Mouse (Mus musculus) cerebellum, adult 11-12 months (tissue): Measurements from ENCODE around the gene Sirt7.
A peak's percentile ranks its signal among the peaks of the same experiment; 100 is the strongest.

ENCODE experiments used
- DNase-seq: peaks from one replicate; pipeline ENCODE4 v3.0.0; 2022

Sirt7 gene

DNA sequence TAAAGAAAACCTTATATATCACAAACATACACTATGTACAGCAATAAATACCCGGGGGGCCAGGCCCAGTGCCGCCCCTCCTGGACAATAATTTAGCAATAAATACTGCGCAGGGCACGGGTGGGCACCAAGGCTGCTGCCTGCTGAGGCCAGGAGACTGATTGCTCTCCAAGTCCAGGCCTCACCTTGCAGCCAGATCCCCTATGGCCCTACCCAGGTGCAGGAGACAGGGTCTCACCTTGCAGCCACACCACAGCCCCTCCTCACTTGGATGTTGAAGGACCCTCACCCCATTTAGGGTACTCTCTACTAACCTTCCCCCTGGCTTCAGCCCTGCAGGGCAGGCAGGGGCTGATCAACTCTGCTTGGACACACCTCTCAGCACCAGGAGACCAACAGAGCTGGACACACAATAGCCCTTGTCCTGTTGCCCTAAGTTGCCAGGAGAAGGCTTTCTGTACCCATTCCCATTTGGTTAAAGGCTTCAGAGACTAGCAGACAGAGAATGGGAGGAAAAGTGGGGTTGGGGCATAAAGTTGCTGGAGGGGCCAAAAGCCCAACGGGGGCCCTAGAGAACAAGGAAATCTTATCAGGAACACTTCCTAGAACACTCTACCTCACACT is at the start of gene Sirt7:
TSS of gene Sirt7 (minus strand) at position 89 of the 624 bp plus-strand sequence.
- peak; percentile 52 for DNase-seq

DNA sequence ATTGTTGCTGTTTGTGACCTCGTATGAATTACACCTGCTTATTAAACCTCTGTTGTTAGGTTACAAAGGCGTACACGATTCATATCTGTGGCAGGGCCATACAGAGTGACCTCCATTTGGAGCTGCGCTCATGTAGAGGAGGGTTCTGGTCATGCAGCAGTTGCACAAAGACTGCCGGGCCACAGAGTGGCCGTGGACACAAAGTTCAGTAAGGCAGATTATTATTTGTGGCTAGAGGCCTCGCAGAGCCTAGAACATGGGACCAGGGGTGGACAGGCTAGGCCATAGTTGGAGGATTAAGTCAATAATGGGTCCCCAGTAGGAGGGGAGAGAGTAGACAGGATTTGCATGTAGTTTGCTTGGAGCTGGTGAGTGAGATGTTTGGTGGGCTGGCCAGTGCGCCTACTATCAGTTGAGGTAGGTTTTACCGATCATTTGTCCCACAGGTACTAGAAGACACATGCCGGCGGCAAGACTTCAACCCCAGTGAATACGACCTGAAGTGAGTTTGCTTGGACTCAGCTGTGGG is 48.6 kb upstream of the Sirt7 start:
- DNase-seq: no peak

DNA sequence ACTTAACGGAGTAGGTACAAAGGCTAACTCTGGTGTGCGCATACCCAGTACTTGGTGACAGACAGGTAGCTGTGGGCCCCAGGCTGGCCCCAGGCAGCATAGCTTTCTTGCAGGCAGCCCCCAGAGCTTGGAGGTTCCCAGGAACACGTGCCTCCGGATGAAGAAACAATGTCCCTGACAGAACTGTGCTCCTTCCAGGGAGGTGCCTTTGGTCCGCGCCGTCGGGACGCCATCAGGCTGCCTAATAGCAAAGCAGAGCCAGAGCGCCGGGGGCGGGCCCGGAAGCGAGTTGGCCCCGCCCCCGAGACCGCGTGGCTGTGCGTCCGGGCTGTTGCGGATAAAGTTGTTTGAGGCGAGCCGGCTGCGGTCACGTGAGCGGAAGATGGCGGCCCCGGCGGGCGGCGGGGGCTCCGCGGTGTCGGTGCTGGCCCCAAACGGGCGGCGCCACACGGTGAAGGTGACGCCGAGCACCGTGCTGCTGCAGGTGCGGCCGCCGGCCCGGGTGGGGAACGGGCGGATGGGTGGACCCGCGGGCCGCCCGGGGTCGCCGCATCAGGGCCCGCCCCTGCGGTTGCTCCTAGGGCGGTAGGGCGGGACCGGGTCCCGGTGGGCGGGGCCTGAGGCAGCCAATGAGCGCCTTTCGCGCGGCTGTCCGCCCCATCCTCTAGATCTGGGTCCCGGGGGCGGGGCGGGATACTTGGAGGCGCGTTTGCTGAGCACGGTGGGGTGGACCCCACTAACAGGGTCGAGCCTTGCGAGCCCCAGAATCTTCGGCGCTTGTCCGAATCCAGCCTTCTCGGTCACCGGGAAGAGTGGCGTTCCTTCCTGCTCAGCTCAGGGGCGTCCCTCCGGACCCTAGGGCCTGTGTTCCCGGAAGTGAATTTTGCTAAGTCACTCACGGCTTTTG is 47.9 kb upstream of the Sirt7 start, which contains the start of gene Aspscr1:
TSS of gene Aspscr1 (plus strand) at position 287 of the 907 bp plus-strand sequence.
- DNase-seq: peak; percentile 91

DNA sequence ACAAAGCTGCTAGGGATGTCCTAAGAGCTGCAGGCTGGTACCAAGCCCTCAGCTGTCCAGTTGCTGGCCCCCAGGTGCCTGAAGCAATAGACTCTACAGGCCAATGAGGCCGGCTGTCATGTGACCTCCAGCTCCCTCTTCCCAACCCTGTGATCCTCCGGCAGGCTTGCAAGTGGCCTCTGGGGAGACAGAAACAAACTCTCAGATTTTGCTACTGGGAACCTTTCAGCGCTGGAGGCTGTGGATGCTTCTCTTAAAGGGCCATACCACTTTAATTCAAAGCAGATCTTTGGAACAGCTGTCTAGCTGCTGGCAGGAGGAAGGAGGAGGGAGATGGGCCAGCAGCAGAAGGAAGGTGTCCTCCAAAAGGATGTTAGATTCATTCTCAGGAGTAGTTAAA is 41.6 kb upstream of the Sirt7 start:
- DNase-seq: no peak

DNA sequence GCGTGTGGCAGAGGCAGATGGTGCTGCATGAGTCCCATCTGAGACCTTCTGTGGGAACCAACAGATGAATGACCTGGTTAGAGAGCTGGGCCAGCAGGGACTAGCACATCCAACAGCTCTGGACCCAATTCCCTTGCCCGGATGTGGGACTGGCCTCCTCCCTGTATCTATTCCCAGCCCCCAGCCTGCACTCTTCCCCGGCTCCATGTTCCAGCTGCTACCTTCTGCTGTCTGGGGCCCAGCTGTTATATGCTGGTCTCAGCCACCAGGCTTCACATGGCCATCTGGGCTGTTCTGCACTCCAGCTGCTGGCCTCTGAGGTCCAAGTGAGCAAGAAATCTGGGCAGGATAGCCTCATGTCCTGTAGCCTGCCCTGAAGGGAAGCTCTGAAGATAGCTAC is 40.4 kb upstream of the Sirt7 start:
- DNase-seq: no peak

DNA sequence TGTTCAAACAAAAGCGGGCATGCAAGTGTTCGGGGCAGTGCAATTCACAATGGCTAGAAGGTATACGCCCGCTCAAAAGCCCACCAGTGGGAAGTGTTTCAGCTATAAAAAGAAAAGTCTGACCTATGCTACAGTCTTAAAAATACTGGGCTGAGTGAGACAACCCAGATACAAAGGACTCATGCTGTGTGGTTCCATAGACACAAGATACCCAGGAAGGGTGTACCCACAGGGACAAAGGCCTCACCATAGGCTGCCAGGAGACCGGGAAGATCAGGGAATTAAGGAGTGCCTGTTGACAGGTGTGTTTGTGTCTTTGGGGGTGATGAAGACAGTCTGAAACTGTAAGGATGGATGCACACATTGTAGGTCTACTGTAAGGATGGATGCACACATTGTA is 38.7 kb upstream of the Sirt7 start:
- no peak for DNase-seq

DNA sequence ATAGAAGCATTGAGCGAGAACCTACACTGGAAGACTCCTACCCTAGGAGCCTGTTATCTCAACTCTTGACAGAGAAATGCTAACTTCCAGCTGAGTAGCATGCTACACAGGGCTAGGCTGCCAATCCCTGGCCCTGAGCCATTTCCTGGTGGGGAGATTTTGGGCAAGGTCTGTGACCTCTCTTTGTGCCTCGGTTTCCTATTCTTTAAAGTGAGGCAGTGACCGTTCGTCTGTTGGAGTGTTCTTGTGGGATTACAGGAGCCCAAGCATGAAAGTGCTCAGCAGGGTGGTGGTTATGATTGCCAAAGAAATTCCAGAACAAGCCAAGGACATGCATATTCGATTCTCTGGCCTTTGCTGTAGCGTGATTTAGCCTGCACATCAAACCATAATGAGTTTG is 37.7 kb upstream of the Sirt7 start:
- DNase-seq: no peak

DNA sequence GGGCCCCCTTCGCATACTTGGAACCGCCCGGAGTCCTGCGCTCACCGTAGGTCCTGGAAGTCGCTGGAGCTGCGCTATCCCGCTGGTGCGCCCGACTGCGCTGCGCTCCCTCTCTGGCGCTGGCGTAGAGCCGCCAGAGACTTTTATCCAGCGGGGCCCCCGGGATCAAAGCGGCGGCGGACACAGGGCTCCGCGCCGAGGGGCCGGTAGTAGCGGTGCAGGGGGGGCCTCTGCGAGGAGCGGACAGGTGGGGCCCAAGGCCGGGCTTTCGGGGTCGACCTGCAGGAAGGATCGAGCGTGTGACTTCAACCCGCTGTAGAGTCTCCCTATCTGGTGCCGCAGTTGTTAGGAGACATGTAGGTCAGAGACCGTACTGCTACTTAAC is 36.0 kb upstream of the Sirt7 start, which contains the start of gene Notum:
TSS of gene Notum (minus strand) at position 100 of the 385 bp plus-strand sequence.
- no peak for DNase-seq

DNA sequence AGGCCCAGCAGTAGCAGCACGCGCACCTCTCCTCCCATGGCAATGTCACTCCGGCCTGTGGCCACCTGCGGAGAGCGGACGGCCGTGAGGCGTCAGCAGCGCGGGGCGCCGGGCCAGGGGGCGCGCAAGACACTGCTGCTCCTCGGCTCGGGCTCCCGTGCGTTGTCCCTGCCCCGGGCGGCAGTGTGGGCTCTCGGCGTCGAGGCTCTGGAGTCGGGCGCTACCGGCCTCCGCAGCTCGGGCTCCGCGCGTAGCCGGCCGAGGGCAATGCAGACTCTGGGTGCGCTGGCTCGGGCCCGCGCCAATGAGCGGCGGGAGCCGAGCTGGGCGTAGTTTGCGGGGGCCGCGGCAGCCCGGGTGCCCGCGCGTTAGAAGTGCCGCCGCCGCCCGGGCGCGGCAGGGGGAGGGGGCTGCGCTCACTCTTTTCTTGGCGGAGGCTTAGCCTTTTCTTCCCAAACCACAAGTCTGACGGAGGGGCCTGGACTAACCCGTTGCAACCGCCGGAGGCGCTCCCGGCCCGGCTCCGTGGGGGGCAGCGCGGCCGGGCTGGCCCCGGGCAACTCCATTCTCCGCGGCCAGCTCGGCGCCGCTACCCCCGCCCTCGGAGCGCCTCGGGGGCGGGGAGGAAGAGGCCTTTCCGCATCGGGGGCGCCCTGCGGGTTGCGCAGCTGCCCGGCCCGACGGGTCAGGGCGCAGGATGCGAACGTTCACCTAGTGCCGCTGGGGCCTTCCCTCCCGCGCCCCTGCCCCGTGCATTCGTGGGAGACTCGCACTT is 35.4 kb upstream of the Sirt7 start:
- DNase-seq: no peak

DNA sequence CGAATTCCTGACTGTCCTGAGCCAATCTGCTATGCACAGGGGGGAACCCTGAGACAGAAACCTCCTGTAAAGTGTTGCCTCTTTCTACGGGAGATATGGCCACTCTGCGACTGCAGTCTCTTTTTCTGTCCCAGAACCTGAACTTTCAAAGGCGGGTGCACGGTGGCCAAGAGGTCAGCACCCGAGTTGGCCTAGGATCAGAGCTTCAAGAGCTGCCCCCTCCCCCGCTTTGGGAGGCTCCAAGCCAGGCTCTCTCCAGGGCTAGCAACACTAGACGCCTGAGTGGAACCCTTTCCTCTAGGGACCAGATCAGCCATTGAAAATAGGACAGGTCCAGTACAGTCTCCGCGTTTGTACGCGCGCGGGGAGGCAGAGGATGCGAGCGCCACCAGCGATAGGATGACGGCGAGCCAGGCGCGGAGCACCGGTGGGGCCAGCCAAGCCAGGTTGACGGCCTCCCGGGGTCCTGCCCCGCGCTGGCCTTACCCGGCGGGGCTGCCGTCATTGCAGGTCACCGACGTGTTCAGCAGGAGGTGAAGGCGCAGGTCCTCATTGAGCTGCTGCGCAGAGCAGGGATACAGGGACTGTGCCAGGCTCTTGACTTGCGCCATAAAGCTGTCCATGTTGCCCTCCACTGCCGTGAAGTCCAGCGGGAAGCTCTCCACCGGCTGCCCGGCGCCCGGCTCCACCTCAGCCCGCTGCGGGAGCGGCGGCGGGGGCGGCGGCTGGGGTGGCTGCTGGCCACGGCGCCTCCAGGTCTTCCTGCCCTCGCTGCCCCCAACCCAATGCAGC is 34.7 kb upstream of the Sirt7 start:
- no peak for DNase-seq

DNA sequence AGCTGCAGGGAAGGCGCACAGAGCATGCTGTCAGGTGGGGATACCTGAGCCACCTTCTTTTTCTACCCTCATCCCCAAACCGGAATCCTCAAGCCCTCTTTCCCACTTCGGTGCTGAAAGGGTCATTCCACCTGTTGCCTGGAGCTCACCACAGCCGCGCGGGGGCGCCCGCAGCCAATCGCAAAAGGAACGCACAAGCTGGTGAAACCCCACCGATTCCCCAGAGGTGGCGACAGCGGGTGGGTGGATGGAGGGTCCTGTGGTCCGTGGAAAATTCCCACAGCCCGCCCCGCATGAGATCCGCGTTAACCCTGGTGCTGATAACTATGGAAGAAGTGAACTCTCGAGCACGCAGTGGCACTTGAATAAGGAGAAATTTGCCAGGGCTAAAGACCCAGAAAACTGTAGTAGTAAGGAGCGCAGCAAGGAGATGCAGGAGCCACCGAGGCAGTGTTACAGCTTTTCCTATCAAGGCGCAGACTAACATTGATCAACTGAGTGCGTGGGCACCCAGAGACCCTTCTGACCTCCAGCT is 33.9 kb upstream of the Sirt7 start:
- peak; percentile 47 for DNase-seq

DNA sequence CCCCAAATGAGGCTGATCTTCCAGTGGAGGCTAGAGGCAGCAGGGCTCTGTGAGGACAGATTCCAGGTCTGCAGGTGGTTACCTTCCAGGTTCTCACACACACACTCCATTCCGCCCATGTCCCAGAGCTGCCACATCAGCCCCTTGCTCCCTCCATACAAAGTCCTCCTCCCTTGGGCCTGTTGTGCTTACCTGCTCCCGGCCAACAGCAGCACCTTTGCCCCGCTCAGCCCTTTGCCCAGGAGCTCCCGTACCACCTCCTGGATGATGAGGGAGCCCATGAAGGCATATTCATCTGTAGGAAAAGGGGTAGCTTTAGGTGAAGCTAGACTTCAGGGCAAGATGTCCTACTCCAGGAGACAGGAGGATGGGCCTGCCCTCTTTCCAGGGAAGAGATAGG is 32.3 kb upstream of the Sirt7 start:
- DNase-seq: no peak

DNA sequence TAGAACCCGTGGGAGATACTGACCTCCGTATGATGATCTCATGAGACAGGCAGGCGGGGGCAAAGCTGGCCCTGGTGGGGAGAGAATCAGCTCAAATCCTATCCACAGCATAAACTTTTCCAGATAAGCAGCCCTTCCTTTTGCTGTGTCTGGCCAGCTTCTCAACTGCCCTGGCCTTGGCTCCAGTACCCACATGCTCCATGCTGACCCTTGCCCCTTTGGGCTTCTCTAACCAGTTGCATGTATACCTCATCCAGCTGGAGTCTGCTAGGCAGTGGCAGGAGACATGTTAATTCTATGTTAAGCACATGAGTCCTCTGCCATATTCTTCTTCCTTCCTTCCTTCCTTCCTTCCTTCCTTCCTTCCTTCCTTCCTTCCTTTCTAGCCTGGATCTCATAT is 29.7 kb upstream of the Sirt7 start:
- DNase-seq: no peak

DNA sequence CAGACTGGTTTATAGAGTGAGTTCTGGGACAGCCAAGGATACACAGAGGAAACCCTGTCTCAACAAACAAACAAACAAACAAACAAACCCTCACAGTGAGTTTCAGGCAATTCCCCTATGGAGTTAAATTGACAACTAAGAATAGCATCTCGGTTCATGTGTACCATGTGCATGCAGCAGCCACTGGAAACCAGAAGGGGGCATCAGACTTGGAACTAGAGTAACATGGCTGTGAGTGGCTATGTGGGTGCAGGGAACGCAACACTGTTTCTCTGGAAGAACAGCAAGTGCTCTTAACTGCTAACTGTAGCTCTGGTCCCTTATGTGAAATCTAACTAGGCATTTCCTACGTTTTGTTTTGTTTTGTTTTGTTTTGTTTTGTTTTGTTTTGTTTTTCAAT is 26.8 kb upstream of the Sirt7 start:
- DNase-seq: no peak

DNA sequence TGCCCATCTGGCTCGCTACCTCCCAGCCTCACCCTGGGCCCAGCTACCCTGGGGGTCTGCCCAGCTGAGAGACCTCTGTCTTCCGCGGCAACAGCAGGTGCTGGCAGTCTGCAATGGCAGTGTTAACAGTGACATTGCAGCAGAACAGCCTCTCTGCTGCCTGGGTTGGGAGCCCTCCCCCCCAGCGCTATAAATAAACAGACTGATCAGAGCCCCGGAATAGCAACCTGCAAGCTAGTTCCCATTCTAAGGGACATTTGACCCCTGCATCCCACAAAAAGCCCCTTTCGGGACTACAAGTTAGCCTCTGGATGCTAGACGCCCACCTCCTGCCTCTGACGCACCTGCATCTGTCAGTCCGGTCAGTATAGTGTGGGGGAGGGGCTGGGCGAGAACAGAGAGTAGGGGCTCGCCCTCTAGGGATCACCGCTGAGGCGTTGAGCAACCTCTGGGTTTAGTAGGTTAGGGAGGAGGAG is 23.0 kb upstream of the Sirt7 start, which contains the start of gene Myadml2:
TSS of gene Myadml2 (minus strand) at position 158 of the 476 bp plus-strand sequence.
- peak; percentile 68 for DNase-seq

DNA sequence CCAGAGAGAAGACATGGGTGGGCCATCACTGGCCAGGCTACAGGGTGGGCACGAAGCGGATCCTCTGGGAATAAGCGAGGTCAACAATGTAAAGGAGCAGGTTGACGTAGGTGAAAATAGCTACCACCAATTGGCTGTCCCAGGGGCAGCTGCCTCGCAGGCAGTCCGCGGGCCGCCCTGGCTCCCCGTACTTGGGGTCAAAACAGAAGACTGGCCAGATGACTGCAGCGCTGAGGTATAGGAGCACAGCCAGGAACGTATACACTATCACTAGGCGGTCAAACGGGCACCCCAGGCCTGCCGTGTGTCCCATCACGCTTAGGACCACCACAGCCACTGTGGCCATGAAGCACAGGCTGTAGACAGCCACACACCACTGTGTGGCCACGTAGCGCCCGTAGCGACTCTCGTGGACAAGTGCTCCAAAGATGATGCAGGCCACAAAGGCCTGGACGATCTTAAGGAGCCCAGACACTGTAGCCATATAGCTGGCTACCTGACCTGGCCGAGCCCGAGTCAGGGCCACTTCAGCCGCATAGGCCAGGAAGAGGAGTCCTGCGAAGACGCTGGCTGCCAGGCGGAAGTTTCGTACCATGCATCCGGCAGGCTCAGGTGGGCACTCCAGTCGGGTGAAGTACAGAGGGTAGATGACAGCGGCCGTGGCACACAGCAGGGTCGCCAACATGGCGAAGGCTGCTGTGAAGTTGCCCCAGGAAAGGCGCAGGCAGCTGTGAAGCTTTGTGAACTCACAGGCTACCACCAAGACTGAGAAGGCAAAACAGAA is 22.2 kb upstream of the Sirt7 start:
- DNase-seq: no peak

DNA sequence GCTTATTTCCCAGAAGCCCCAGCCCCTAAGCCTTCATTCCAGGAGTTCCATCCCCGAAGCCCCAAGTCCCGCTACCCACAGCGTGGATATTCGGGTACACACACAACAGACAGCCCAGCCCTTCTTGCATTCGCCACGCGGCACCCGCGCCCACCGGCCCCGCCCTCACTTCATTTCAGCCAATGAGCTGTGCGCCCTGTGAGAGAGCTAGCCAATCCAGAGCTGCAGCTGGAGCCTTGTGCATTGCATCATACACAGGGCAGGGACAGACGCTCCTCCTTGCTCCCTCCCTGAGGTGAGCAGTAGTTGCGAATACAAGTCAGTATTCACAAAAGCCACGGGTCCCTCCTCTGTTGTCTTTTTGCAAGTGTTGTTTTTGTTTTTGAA is 18.6 kb upstream of the Sirt7 start, which contains the start of gene Pycr1:
TSS of gene Pycr1 (minus strand) at position 169 of the 387 bp plus-strand sequence.
- DNase-seq: peak; percentile 91

DNA sequence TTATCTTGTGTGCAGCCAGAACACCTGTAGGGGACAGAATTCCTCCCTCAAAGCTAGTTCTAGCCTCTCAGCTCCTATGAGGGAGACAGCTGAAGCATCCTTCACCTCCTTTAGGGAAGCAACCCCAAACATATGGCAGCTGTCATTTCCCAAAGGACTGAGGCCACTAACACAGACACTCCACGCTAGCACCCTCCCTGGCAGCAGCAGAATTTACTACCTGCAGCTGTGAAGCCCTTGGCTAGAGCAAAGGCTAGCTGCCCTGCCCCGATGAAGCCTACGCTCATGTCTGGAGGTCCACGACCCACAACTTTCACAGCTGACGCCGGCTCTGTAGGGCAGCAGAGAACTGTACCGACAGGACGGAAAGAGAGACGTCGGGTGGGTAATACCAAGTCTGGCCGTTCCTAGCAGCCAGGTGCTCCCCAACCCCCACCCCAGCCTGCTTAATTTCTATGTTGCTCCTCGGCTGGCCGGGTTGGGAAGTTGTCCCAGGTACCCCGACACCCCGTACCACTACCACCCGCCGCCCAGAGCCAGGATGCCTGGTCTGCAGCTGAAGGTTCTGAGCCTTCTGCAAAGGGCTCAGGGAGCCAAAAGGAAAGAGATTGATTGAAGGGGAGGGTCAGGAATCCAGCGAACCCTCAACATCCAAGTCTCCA is 18.0 kb upstream of the Sirt7 start:
- DNase-seq: no peak

DNA sequence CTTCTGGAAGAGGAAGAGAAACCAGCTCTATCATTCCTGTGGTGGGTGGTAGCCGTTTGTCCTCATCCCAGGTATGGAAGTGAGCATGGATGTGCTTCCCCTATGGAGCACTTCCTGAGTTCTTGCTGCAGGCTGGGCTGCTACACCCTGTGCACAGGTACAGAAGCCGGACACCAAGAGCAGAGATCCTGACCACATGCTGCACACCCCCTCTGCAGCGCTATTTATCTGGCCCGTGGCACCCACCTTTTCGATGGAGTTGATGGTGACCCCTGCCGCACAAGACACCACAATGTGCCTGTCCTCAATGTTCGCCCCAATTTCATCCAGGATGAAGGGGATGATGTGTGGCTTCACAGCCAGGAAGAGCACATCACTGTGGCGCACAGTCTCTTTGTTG is 16.8 kb upstream of the Sirt7 start:
- DNase-seq: no peak

DNA sequence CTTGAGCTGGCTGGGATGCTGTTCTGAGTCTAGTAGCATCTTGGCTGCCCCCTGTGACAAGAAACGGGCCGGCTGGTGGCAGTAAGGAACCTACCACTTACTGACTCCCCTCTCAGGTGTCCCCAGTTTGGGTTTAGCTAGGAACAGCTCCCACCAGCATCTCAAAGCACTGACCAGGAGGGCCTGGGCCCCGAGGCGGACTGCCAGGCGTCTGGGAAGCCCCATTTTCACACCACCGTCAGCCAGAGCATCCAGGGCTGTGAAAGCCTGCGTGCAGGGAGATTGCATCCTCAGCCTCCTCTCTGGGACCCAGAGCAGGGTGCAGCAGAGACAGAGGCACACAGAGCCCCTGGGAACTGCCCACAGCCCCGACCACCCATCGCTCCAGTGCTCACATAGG is 16.2 kb upstream of the Sirt7 start:
- no peak for DNase-seq
